Mouse (Mus musculus): ENCODE measurements around the gene Gm42669. TPM values are rescaled to one million over a fixed set of nuclear protein-coding genes. Genes with fewer than 3 reads are reported as not detected.

The Gm42669 gene
- total RNA-seq, 2 experiments from 2014 or later, result 0.14 to 0.35 TPM

Other genes starting within 250 kb of the Gm42669 start
- 10 to 100 TPM; 12.2 to 13.4 TPM for gene Tgfbr3, start 218.0 kb upstream of the Gm42669 start, total RNA-seq (2021)
- gene Brdt, start 176.5 kb upstream of the Gm42669 start, total RNA-seq (2021), result 10 to 100 TPM; 16.4 to 16.6 TPM
- gene Ephx4, start 104.9 kb upstream of the Gm42669 start, total RNA-seq (2021), result 10 to 100 TPM; 81.1 to 96.0 TPM
- under 1 TPM; 0.37 to 0.42 TPM for gene Lpcat2b, start 76.1 kb upstream of the Gm42669 start, total RNA-seq (2021)
- 100 to 1,000 TPM; 175 to 179 TPM for gene Btbd8, start 69.6 kb upstream of the Gm42669 start, total RNA-seq (2021)
- gene 1700028K03Rik, start 27.1 kb downstream of the Gm42669 start, total RNA-seq (2021), result under 1 TPM; 0.53 to 0.66 TPM
- 10 to 100 TPM; 22.2 to 22.3 TPM for gene Rpap2, start 89.8 kb downstream of the Gm42669 start, total RNA-seq (2021)
- 10 to 100 TPM; 18.2 to 19.6 TPM for gene Glmn, start 90.3 kb downstream of the Gm42669 start, total RNA-seq (2021)
- not detected for gene Gfi1, start 218.4 kb downstream of the Gm42669 start, total RNA-seq (2021)